Mouse (Mus musculus) left cerebral cortex, adult 11 months (tissue): ENCODE results near the gene Mospd3.

ENCODE experiments used
- DNase-seq: peaks from one replicate; pipeline ENCODE4 v3.0.0; 2022; ENCODE audit warnings: low spot score

Gene Mospd3

GRCm38 (mm10) chr5:137574470-137574901 is 26.4 kb downstream of the Mospd3 start:
- DNase-seq = no peak

GRCm38 (mm10) chr5:137570691-137571586 is 29.9 kb downstream of the Mospd3 start:
- DNase-seq = no peak

- DNase-seq = no peak
These were observed 30.7 kb downstream of the Mospd3 start for GRCm38 (mm10) chr5:137570181-137570580.

- DNase-seq = no peak
These were observed 31.2 kb downstream of the Mospd3 start, which contains the start of gene Tfr2 for GRCm38 (mm10) chr5:137569665-137570064. Tfr2 (plus strand) TSS chr5:137569840.

GRCm38 (mm10) chr5:137569031-137569430 is 31.8 kb downstream of the Mospd3 start:
- no peak for DNase-seq

- no peak for DNase-seq
These were observed 32.5 kb downstream of the Mospd3 start for GRCm38 (mm10) chr5:137568223-137568798.

- DNase-seq = no peak
These were observed 34.4 kb downstream of the Mospd3 start for GRCm38 (mm10) chr5:137566416-137566815.

- no peak for DNase-seq
These were observed 35.1 kb downstream of the Mospd3 start for GRCm38 (mm10) chr5:137565744-137566143.

- no peak for DNase-seq
These were observed 37.9 kb downstream of the Mospd3 start for GRCm38 (mm10) chr5:137562965-137563364.

GRCm38 (mm10) chr5:137561556-137561955 is 39.3 kb downstream of the Mospd3 start:
- DNase-seq = no peak

GRCm38 (mm10) chr5:137553898-137554297 is 47.0 kb downstream of the Mospd3 start:
- DNase-seq = no peak

GRCm38 (mm10) chr5:137553411-137553837 is 47.4 kb downstream of the Mospd3 start, which contains the start of gene Actl6b:
Actl6b (plus strand) TSS chr5:137553517.
- DNase-seq = peak; percentile 78

- DNase-seq = no peak
These were observed 47.9 kb downstream of the Mospd3 start for GRCm38 (mm10) chr5:137553000-137553399.

- DNase-seq = no peak
These were observed 49.7 kb downstream of the Mospd3 start for GRCm38 (mm10) chr5:137551119-137551518.

- DNase-seq = no peak
These were observed 51.0 kb downstream of the Mospd3 start for GRCm38 (mm10) chr5:137549840-137550239.
